ENCODE assay signal across 10 mouse cellular contexts in the genomic region with DNA sequence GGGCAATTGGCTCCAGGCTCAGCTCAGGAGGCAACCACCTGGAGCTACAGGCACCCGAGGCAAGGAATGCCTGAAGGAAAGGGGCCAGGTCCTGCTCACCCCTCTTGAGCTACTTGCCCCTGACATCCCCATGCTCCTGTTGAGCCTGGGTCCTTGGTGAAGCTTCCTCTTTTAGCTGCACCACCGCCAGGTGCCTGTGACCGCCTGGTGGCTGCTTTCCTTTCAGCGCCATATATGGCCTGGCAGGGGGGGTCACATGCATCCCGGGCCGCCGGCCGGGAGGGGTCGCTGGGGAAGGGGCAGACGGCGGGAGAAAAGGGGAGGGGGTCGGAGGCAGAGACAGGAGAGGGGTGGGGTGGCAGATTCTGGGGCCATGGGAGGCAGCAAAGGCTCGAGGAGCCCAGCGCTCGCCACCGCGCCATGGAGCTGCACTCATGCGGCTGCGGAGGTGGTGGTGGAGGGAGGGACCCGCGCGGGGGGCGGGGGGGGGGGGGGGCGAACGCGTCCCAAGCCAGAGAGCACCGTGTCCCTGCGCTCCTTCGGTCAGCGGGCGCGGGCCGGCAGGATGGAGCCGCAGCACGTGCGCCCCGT. TPM values are rescaled to one million over a fixed set of nuclear protein-coding genes. Genes with fewer than 3 reads are reported as not detected.
DNase-seq lines count a peak whose midpoint lies in the region; ATAC-seq and TF ChIP-seq lines count a peak whose summit lies in the region.
"Not testable (repeated sequence)": the region's sequence is repeated elsewhere in the genome, so short reads cannot be mapped to it uniquely, and the experiment has no call there.
"Had no signal": no experiment of that assay in that cellular context is flagged by ENCODE, and none has a peak within 500 bp of the region (broad histone marks: within the 10 kb centered on the region; RNA-seq: fewer than 3 reads in every experiment).

A gene (plus strand): TSS at position 541 of the 591 bp plus-strand sequence.

- H3K36me3 ChIP-seq in forebrain, embryonic 13.5 days (ENCODE audit: poor library complexity, severe bottlenecking); heart, embryonic 12.5 days; hindbrain, embryonic 14.5 days (replicated peaks; ENCODE audit: control insufficient read depth, insufficient read depth); kidney, postnatal 0 days (ENCODE audit: insufficient read depth, low read length); liver, embryonic 12.5 days; midbrain, embryonic 16.5 days (ENCODE audit: control insufficient read depth, insufficient read depth, low read length); stomach, embryonic 15.5 days: not testable (repeated sequence)

- not testable (repeated sequence) for DNase-seq in hindbrain, embryonic 14.5 days (ENCODE audit: low spot score); kidney, postnatal 0 days (ENCODE audit: low spot score)

- H3K4me2 ChIP-seq in forebrain, embryonic 13.5 days: peak within 1 kb of the TSS; percentile 59
- H3K4me2 ChIP-seq in heart, embryonic 12.5 days: peak within 1 kb of the TSS; percentile 64
- H3K4me2 ChIP-seq in hindbrain, embryonic 14.5 days (replicated peaks): peak within 1 kb of the TSS; percentile 55
- peak within 1 kb of the TSS; percentile 44 for H3K4me2 ChIP-seq in kidney, postnatal 0 days (ENCODE audit: low read length)
- peak within 1 kb of the TSS; percentile 41 for H3K4me2 ChIP-seq in liver, embryonic 12.5 days
- peak within 1 kb of the TSS; percentile 45 for H3K4me2 ChIP-seq in midbrain, embryonic 16.5 days (ENCODE audit: low read length)
- peak within 1 kb of the TSS; percentile 57 for H3K4me2 ChIP-seq in stomach, embryonic 15.5 days

- H3K9ac ChIP-seq in forebrain, embryonic 13.5 days: peak within 1 kb of the TSS; percentile 66
- H3K9ac ChIP-seq in heart, embryonic 12.5 days: peak within 1 kb of the TSS; percentile 67
- peak within 1 kb of the TSS; percentile 60 for H3K9ac ChIP-seq in hindbrain, embryonic 14.5 days
- not testable (repeated sequence) for H3K9ac ChIP-seq in kidney, postnatal 0 days (ENCODE audit: low read depth, low read length); liver, embryonic 12.5 days; stomach, embryonic 15.5 days
- H3K9ac ChIP-seq in midbrain, embryonic 16.5 days (ENCODE audit: low read depth, low read length): peak within 1 kb of the TSS; percentile 60

- not testable (repeated sequence) for ATAC-seq in forebrain, embryonic 13.5 days; heart, embryonic 12.5 days (ENCODE audit: insufficient number of reproducible peaks, low FRiP score); hindbrain, embryonic 14.5 days (ENCODE audit: low FRiP score); kidney, postnatal 0 days (replicated peaks; ENCODE audit: low FRiP score, low read depth); liver, embryonic 12.5 days; midbrain, embryonic 16.5 days; stomach, embryonic 15.5 days (ENCODE audit: insufficient read depth, low FRiP score, low read depth)

- not testable (repeated sequence) for H3K9me3 ChIP-seq in forebrain, embryonic 13.5 days (replicated peaks); heart, embryonic 12.5 days (replicated peaks); hindbrain, embryonic 14.5 days (ENCODE audit: control insufficient read depth, low read length); kidney, postnatal 0 days (replicated peaks; ENCODE audit: low read length); liver, embryonic 12.5 days (replicated peaks); midbrain, embryonic 16.5 days (replicated peaks; ENCODE audit: control insufficient read depth, low read length, poor library complexity, severe bottlenecking); stomach, embryonic 15.5 days

- not testable (repeated sequence) for H3K27me3 ChIP-seq in forebrain, embryonic 13.5 days; heart, embryonic 12.5 days (replicated peaks); hindbrain, embryonic 14.5 days (ENCODE audit: control insufficient read depth, insufficient read depth, low read length); kidney, postnatal 0 days (ENCODE audit: insufficient read depth, low read length); liver, embryonic 12.5 days (replicated peaks); midbrain, embryonic 16.5 days (ENCODE audit: control insufficient read depth, insufficient read depth, low read depth, low read length); stomach, embryonic 15.5 days (replicated peaks)

- H3K4me3 ChIP-seq in brown adipose tissue, adult 24 weeks (ENCODE audit: insufficient read depth, low read depth, low read length): peak within 1 kb of the TSS; percentile 49
- H3K4me3 ChIP-seq in forebrain, embryonic 13.5 days: peak within 1 kb of the TSS; percentile 44
- H3K4me3 ChIP-seq in heart, embryonic 12.5 days: peak within 1 kb of the TSS; percentile 51
- H3K4me3 ChIP-seq in hindbrain, embryonic 14.5 days (replicated peaks; ENCODE audit: low read length): peak within 1 kb of the TSS; percentile 37
- H3K4me3 ChIP-seq in kidney, postnatal 0 days (replicated peaks; ENCODE audit: low read depth, low read length); liver, embryonic 12.5 days: not testable (repeated sequence)
- peak within 1 kb of the TSS; percentile 43 for H3K4me3 ChIP-seq in midbrain, embryonic 16.5 days (ENCODE audit: low read depth, low read length)
- peak within 1 kb of the TSS; percentile 37 for H3K4me3 ChIP-seq in stomach, embryonic 15.5 days (replicated peaks)

- not testable (repeated sequence) for TF ChIP-seq CTCF in kidney, postnatal 0 days (IDR thresholded peaks at IDR 0.05; ENCODE audit: low read depth)

- H3K4me1 ChIP-seq in brown adipose tissue, adult 24 weeks (ENCODE audit: control insufficient read depth, insufficient read depth, insufficient read length, low read length); forebrain, embryonic 13.5 days; heart, embryonic 12.5 days (replicated peaks); hindbrain, embryonic 14.5 days (replicated peaks; ENCODE audit: control insufficient read depth, insufficient read depth, low read length); kidney, postnatal 0 days (replicated peaks; ENCODE audit: insufficient read depth, low read length); liver, embryonic 12.5 days; midbrain, embryonic 16.5 days (ENCODE audit: control insufficient read depth, insufficient read depth, low read length); stomach, embryonic 15.5 days: not testable (repeated sequence)

- WGBS in forebrain, embryonic 13.5 days: 0% methylated on average over 3 of the region's 37 CpGs
- WGBS in heart, embryonic 12.5 days: 0% methylated on average over 15 of the region's 37 CpGs
- 7% methylated on average over 3 of the region's 37 CpGs for WGBS in hindbrain, embryonic 14.5 days
- WGBS in kidney, postnatal 0 days: no CpG with 5 or more reads among the region's 37 CpGs
- WGBS in liver, embryonic 12.5 days (ENCODE audit: insufficient replicate concordance): 1% methylated on average over 8 of the region's 37 CpGs
- WGBS in midbrain, embryonic 16.5 days: 0% methylated on average over 1 of the region's 37 CpGs
- WGBS in stomach, embryonic 15.5 days: 3% methylated on average over 4 of the region's 37 CpGs

- peak within 1 kb of the TSS; percentile 37 for H3K27ac ChIP-seq in brown adipose tissue, adult 24 weeks (replicated peaks; ENCODE audit: low read depth, low read length)
- not testable (repeated sequence) for H3K27ac ChIP-seq in forebrain, embryonic 13.5 days; kidney, postnatal 0 days; liver, embryonic 12.5 days; stomach, embryonic 15.5 days
- peak within 1 kb of the TSS; percentile 77 for H3K27ac ChIP-seq in heart, embryonic 12.5 days (ENCODE audit: poor library complexity, severe bottlenecking)
- 0 out of 2 replicates have a peak within 1 kb of the TSS, but pooled peaks have one; percentile 26 for H3K27ac ChIP-seq in hindbrain, embryonic 14.5 days
- peak within 1 kb of the TSS; percentile 38; the same call in 1 of the 2 replicates for H3K27ac ChIP-seq in midbrain, embryonic 16.5 days (ENCODE audit: low read length)

RNA-seq across cellular contexts. Expression of the gene that starts here (rescaled TPM):
- not detected in 2 replicates for polyA plus RNA-seq in brown adipose tissue, adult 24 weeks (2012; ENCODE audit: insufficient read depth, insufficient read length, missing spikeins)
- 0.37 TPM in 1 of 2 replicates, not detected in the other for polyA plus RNA-seq in forebrain, embryonic 13.5 days (2015; fragmentation: Nextera tagmentation; extraction: Ambion mirVana)
- 1.5 and 2.0 TPM in 2 replicates for polyA plus RNA-seq in heart, embryonic 12.5 days (2016; fragmentation: Nextera tagmentation; extraction: Ambion mirVana)
- 0.58 TPM in 1 of 2 replicates, not detected in the other for polyA plus RNA-seq in hindbrain, embryonic 14.5 days (2014; fragmentation: Nextera tagmentation; extraction: Ambion mirVana)
- not detected in 2 replicates for polyA plus RNA-seq in kidney, postnatal 0 days (2015; fragmentation: Nextera tagmentation; extraction: Ambion mirVana)
- polyA plus RNA-seq in liver, embryonic 12.5 days (2016; fragmentation: Nextera tagmentation; extraction: Ambion mirVana): 0.17 TPM in 1 of 2 replicates, not detected in the other
- polyA plus RNA-seq in midbrain, embryonic 16.5 days (2015; fragmentation: Nextera tagmentation; extraction: Ambion mirVana): not detected in 2 replicates
- polyA plus RNA-seq in stomach, embryonic 15.5 days (2015; fragmentation: Nextera tagmentation; extraction: Ambion mirVana): not detected in 2 replicates
- polyA plus RNA-seq: heart, adult 2 months; liver, embryonic 16.5 days had no signal
